Mouse (Mus musculus) midbrain, embryonic 11.5 days (tissue): ENCODE results near the gene Tyro3. TPM values are rescaled to one million over a fixed set of nuclear protein-coding genes. Genes with fewer than 3 reads are reported as not detected.

Source experiments
- ATAC-seq: fragments of 200-750 bp; cut with Nextera tagmentation; 2 replicates; pipeline ENCODE4 v1.8.0; 2017; ENCODE audit warnings: moderate TSS enrichment, moderate library complexity; ENCODE audit not compliant: low FRiP score
- DNase-seq: peaks from one replicate; pipeline ENCODE4 v3.0.0; 2015; ENCODE audit warnings: low spot score; ENCODE audit errors: missing footprints
- H3K27ac ChIP-seq: fragments of 300-500 bp; sonication (generic); 2 replicates; pipeline ENCODE4 v1.5.1; 2014; ENCODE audit warnings: low read depth, low read length
- H3K27me3 ChIP-seq: fragments of 300-500 bp; sonication (generic); 2 replicates; pipeline ENCODE4 v1.6.1; 2014; ENCODE audit warnings: mild to moderate bottlenecking, low read length, moderate library complexity, mixed read lengths; ENCODE audit not compliant: control insufficient read depth, insufficient read depth
- H3K36me3 ChIP-seq: fragments of 300-500 bp; sonication (generic); 2 replicates; pipeline ENCODE4 v1.6.1; 2014; ENCODE audit warnings: mild to moderate bottlenecking, low read length, moderate library complexity, mixed read lengths; ENCODE audit not compliant: control insufficient read depth, insufficient read depth
- H3K4me1 ChIP-seq: fragments of 300-500 bp; sonication (generic); 2 replicates; pipeline ENCODE4 v1.6.1; 2014; ENCODE audit warnings: low read length; ENCODE audit not compliant: control insufficient read depth, insufficient read depth
- H3K4me2 ChIP-seq: fragments of 300-500 bp; sonication (generic); 2 replicates; pipeline ENCODE4 v1.6.1; 2014; ENCODE audit warnings: mild to moderate bottlenecking, moderate library complexity
- H3K4me3 ChIP-seq: fragments of 300-500 bp; sonication (generic); 2 replicates; pipeline ENCODE4 v1.5.1; 2014; ENCODE audit warnings: low read depth, low read length
- H3K9ac ChIP-seq: fragments of 300-500 bp; sonication (generic); 2 replicates; pipeline ENCODE4 v1.6.1; 2014; ENCODE audit warnings: low read length
- H3K9me3 ChIP-seq: fragments of 300-500 bp; sonication (generic); 2 replicates; pipeline ENCODE4 v1.6.1; 2016; ENCODE audit warnings: low read length; ENCODE audit not compliant: control insufficient read depth
- WGBS: fragments of 180-500 bp; shearing (Covaris S2); extraction: QIAGEN DNeasy Blood & Tissue Kit; methylation state at CpG from one replicate; pipeline ENCODE4 v1.1.7; 2014; 5-methylcytosine and 5-hydroxymethylcytosine counted together
- polyA plus RNA-seq: library from polyadenylated mRNA; unstranded; fragments of >200 nt; fragmentation: Nextera tagmentation; extraction: Ambion mirVana; gene quantifications from 2 replicates; pipeline ENCODE4 v1.2.1, GENCODE M21; 2014

Gene Tyro3
- polyA plus RNA-seq, 1 experiment from 2014 or later: 22.6 TPM

- Histone ChIP-seq H3K9ac (peak overlapping the region; percentile 13; the same call in 1 of the 2 replicates), H3K9me3 (no peaks in the 10 kb centered on the region), H3K27ac (peak overlapping the region; percentile 63; the same call in 1 of the 2 replicates), H3K27me3 (peaks cover 1% of the 10 kb centered on the region; the same call in 1 of the 2 replicates), H3K4me3 (no peak overlapping the region), H3K36me3 (peaks cover 2% of the 10 kb centered on the region; the same call in 1 of the 2 replicates), H3K4me1 (peaks cover 47% of the 10 kb centered on the region), H3K4me2 (peak overlapping the region; percentile 24)
- WGBS: 12% methylated on average over 10 of the region's 10 CpGs
- DNase-seq: peak; percentile 94
- peak; percentile 81 for ATAC-seq
Measured at GRCm38 (mm10) chr2:119802767-119803617, 5.5 kb downstream of the Tyro3 start.

GRCm38 (mm10) chr2:119803618-119804274 lies 6.2 kb downstream of the Tyro3 start:
- Histone ChIP-seq H3K27me3 (no peaks in the 10 kb centered on the region), H3K9ac (peak overlapping the region; percentile 24; the same call in 1 of the 2 replicates)

GRCm38 (mm10) chr2:119804275-119804628 lies 6.7 kb downstream of the Tyro3 start:
- WGBS: 15% methylated on average over 5 of the region's 5 CpGs
- no peak for ATAC-seq

More at GRCm38 (mm10) chr2:119803618-119804274, 6.2 kb downstream of the Tyro3 start:
- DNase-seq (peak; percentile 90), ATAC-seq (no peak)
- Histone ChIP-seq H3K4me1 (peaks cover 47% of the 10 kb centered on the region), H3K4me2 (peak overlapping the region; percentile 24; the same call in 1 of the 2 replicates), H3K4me3 (no peak overlapping the region), H3K9me3 (no peaks in the 10 kb centered on the region), H3K36me3 (peaks cover 2% of the 10 kb centered on the region; the same call in 1 of the 2 replicates), H3K27ac (no peak overlapping the region)
- WGBS: 12% methylated on average over 6 of the region's 6 CpGs

GRCm38 (mm10) chr2:119804776-119805175 lies 7.2 kb downstream of the Tyro3 start:
- H3K27me3 ChIP-seq: no peaks in the 10 kb centered on the region
- ATAC-seq: no peak
- 17% methylated on average over 9 of the region's 9 CpGs for WGBS
- peak; percentile 83 for DNase-seq
- peak overlapping the region; percentile 17; the same call in 1 of the 2 replicates for H3K9ac ChIP-seq
- peaks cover 47% of the 10 kb centered on the region for H3K4me1 ChIP-seq
- no peak overlapping the region for H3K4me2 ChIP-seq
- H3K9me3 ChIP-seq: no peaks in the 10 kb centered on the region
- H3K36me3 ChIP-seq: peaks cover 2% of the 10 kb centered on the region; the same call in 1 of the 2 replicates
- no peak overlapping the region for H3K27ac ChIP-seq
- no peak overlapping the region for H3K4me3 ChIP-seq

More at GRCm38 (mm10) chr2:119804275-119804628, 6.7 kb downstream of the Tyro3 start:
- Histone ChIP-seq H3K4me1 (peaks cover 47% of the 10 kb centered on the region), H3K36me3 (peaks cover 2% of the 10 kb centered on the region; the same call in 1 of the 2 replicates), H3K27me3 (no peaks in the 10 kb centered on the region), H3K4me2 (no peak overlapping the region), H3K4me3 (no peak overlapping the region), H3K9me3 (no peaks in the 10 kb centered on the region), H3K27ac (no peak overlapping the region), H3K9ac (peak overlapping the region; percentile 24; the same call in 1 of the 2 replicates)
- no peak for DNase-seq

GRCm38 (mm10) chr2:119805536-119805935 lies 8.0 kb downstream of the Tyro3 start:
- peak; percentile 70 for DNase-seq
- no peaks in the 10 kb centered on the region for H3K27me3 ChIP-seq
- H3K4me2 ChIP-seq: no peak overlapping the region
- no peaks in the 10 kb centered on the region for H3K9me3 ChIP-seq
- H3K9ac ChIP-seq: peak overlapping the region; percentile 20; the same call in 1 of the 2 replicates
- H3K4me3 ChIP-seq: no peak overlapping the region
- no peak for ATAC-seq
- 47% methylated on average over 8 of the region's 8 CpGs for WGBS
- H3K36me3 ChIP-seq: peaks cover 2% of the 10 kb centered on the region; the same call in 1 of the 2 replicates
- H3K4me1 ChIP-seq: peaks cover 44% of the 10 kb centered on the region
- no peak overlapping the region for H3K27ac ChIP-seq

GRCm38 (mm10) chr2:119808438-119808837 lies 10.9 kb downstream of the Tyro3 start:
- H3K4me3 ChIP-seq: no peak overlapping the region
- H3K27ac ChIP-seq: no peak overlapping the region
- H3K4me1 ChIP-seq: peaks cover 23% of the 10 kb centered on the region
- no peak for ATAC-seq
- peaks cover 2% of the 10 kb centered on the region for H3K36me3 ChIP-seq
- WGBS: 23% methylated on average over 4 of the region's 4 CpGs
- H3K4me2 ChIP-seq: no peak overlapping the region
- H3K9ac ChIP-seq: no peak overlapping the region
- DNase-seq: peak; percentile 62
- no peaks in the 10 kb centered on the region for H3K27me3 ChIP-seq
- H3K9me3 ChIP-seq: no peaks in the 10 kb centered on the region

GRCm38 (mm10) chr2:119808881-119809280 lies 11.3 kb downstream of the Tyro3 start:
- ATAC-seq (0 out of 2 replicates have a peak, but pooled peaks have one; percentile 29), DNase-seq (peak; percentile 87)
- no peaks in the 10 kb centered on the region for H3K27me3 ChIP-seq
- H3K27ac ChIP-seq: no peak overlapping the region
- WGBS: 33% methylated on average over 4 of the region's 4 CpGs
- no peak overlapping the region for H3K4me3 ChIP-seq
- peaks cover 19% of the 10 kb centered on the region for H3K4me1 ChIP-seq
- H3K9ac ChIP-seq: no peak overlapping the region
- H3K9me3 ChIP-seq: no peaks in the 10 kb centered on the region
- H3K36me3 ChIP-seq: peaks cover 2% of the 10 kb centered on the region
- no peak overlapping the region for H3K4me2 ChIP-seq

GRCm38 (mm10) chr2:119810890-119811289 lies 13.4 kb downstream of the Tyro3 start:
- ATAC-seq (no peak), DNase-seq (no peak)
- 76% methylated on average over 12 of the region's 12 CpGs for WGBS
- Histone ChIP-seq H3K9me3 (no peaks in the 10 kb centered on the region), H3K36me3 (peaks cover 2% of the 10 kb centered on the region; the same call in 1 of the 2 replicates), H3K4me3 (no peak overlapping the region), H3K27ac (no peak overlapping the region), H3K9ac (no peak overlapping the region), H3K27me3 (no peaks in the 10 kb centered on the region), H3K4me1 (no peaks in the 10 kb centered on the region; the same call in 1 of the 2 replicates), H3K4me2 (no peak overlapping the region)
